Mouse (Mus musculus) E14TG2a.4 (cell line): ENCODE measurements at regions not wholly inside any gene's neighbourhood (a gene's known extent, or its start where the extent isn't known, plus 50 kb on each side); places are given as distances from the start of the nearest gene placed in this dataset.

Source experiments
- CTCF ChIP-seq: conservative IDR thresholded peaks from 2 replicates; pipeline ENCODE4 v1.5.1; 2014; ENCODE audit warnings: low read length
- NANOG ChIP-seq: IDR thresholded peaks from 2 replicates; pipeline ENCODE4 v1.6.1; 2014; ENCODE audit warnings: borderline replicate concordance, low read length, mixed read lengths

GRCm38 (mm10) chr3:48441938-48442337 lies 1315.2 kb downstream of the Pcdh18 start:
- TF ChIP-seq CTCF: no peak
- TF ChIP-seq NANOG: peak; percentile 53; the same call in 1 of the 2 replicates
